Mouse (Mus musculus) CH12.LX (cell line): ENCODE data around the gene Rbm47. TPM values are rescaled to one million over a fixed set of nuclear protein-coding genes. Genes with fewer than 3 reads are reported as not detected.

Experiments used
- DNase-seq: peaks from one replicate; pipeline ENCODE4 v3.0.0-alpha.2; 2013; ENCODE audit errors: extremely low read depth
- H3K27ac ChIP-seq: 2 replicates; pipeline ENCODE4 v1.5.1; 2012; ENCODE audit warnings: low read depth, mild to moderate bottlenecking, control low read depth, moderate library complexity; ENCODE audit not compliant: insufficient read depth
- H3K27me3 ChIP-seq: replicated peaks from 2 replicates; pipeline ENCODE3; 2012; ENCODE audit warnings: inconsistent platforms
- H3K36me3 ChIP-seq, 2 experiments: replicated peaks in 1 of 2; 2 replicates each; pipeline versions ENCODE3 to v1.6.1; 2012; ENCODE audit warnings: inconsistent platforms in 1 of 2, low read length in 1 of 2, mild to moderate bottlenecking in 1 of 2, mixed read lengths in 1 of 2, moderate library complexity in 1 of 2; ENCODE audit not compliant: control insufficient read depth in 1 of 2, insufficient read depth in 1 of 2
- H3K4me1 ChIP-seq, 2 experiments: 2 replicates each; pipeline ENCODE4 v1.6.1; 2012; ENCODE audit warnings: inconsistent platforms in 1 of 2, moderate library complexity in 1 of 2; ENCODE audit not compliant: insufficient read depth in 2 of 2, control insufficient read depth in 1 of 2
- H3K4me2 ChIP-seq: 2 replicates; pipeline ENCODE4 v1.6.1; 2012; ENCODE audit warnings: low read depth, mild to moderate bottlenecking, control low read depth; ENCODE audit not compliant: poor library complexity, insufficient read depth, severe bottlenecking
- H3K4me3 ChIP-seq, 3 experiments: fragments of 150-350 bp in 1 of 3; sonication (generic) in 1 of 3; replicated peaks in 1 of 3; 2 replicates each; pipeline versions ENCODE3 to v1.5.1; 2011 to 2012; ENCODE audit warnings: low read depth in 2 of 3, low read length in 2 of 3, mild to moderate bottlenecking in 2 of 3, moderate library complexity in 2 of 3, control low read depth in 1 of 3, improper control_type of control experiment in 1 of 3, inconsistent platforms in 1 of 3, mixed read lengths in 1 of 3; ENCODE audit not compliant: poor library complexity in 1 of 3
- H3K79me2 ChIP-seq: replicated peaks from 2 replicates; pipeline ENCODE4 v1.6.1; 2012; ENCODE audit warnings: mild to moderate bottlenecking, moderate library complexity; ENCODE audit not compliant: control insufficient read depth, poor library complexity, insufficient read depth, severe bottlenecking; ENCODE audit errors: extremely low read depth
- H3K9ac ChIP-seq: 2 replicates; pipeline ENCODE4 v1.6.1; 2012; ENCODE audit warnings: low read depth, mild to moderate bottlenecking, control low read depth, moderate library complexity; ENCODE audit not compliant: insufficient read depth
- H3K9me3 ChIP-seq: replicated peaks from 2 replicates; pipeline ENCODE3; 2012; ENCODE audit warnings: low read length, inconsistent platforms, mixed read lengths
- CHD1 ChIP-seq: IDR thresholded peaks from 2 replicates; pipeline ENCODE4 v1.6.1; 2012; ENCODE audit warnings: low read depth, low read length, improper control_type of control experiment, inconsistent platforms
- CTCF ChIP-seq, 2 experiments: IDR thresholded peaks in 1 of 2; conservative IDR thresholded peaks in 1 of 2; 2 replicates each; pipeline ENCODE4 v1.5.1; 2011 to 2012; ENCODE audit warnings: low read depth in 2 of 2, low read length in 2 of 2, improper control_type of control experiment in 1 of 2, inconsistent platforms in 1 of 2, mild to moderate bottlenecking in 1 of 2, moderate library complexity in 1 of 2
- E2F4 ChIP-seq: IDR thresholded peaks from 2 replicates; pipeline ENCODE4 v1.6.1; 2011; ENCODE audit warnings: low read depth, low read length, improper control_type of control experiment; ENCODE audit not compliant: insufficient replicate concordance
- ETS1 ChIP-seq: conservative IDR thresholded peaks from 2 replicates; pipeline ENCODE4 v1.6.1; 2012; ENCODE audit warnings: low read depth, mild to moderate bottlenecking, inconsistent platforms, low read length, improper control_type of control experiment, moderate library complexity
- GABPA ChIP-seq: IDR thresholded peaks from 2 replicates; pipeline ENCODE4 v1.6.1; 2012; ENCODE audit warnings: low read depth, low read length, improper control_type of control experiment, inconsistent platforms; ENCODE audit not compliant: insufficient replicate concordance
- HCFC1 ChIP-seq: IDR thresholded peaks from 2 replicates; pipeline ENCODE4 v1.6.1; 2012; ENCODE audit warnings: low read depth, mild to moderate bottlenecking, inconsistent platforms, low read length, improper control_type of control experiment
- MAFK ChIP-seq: IDR thresholded peaks from 2 replicates; pipeline ENCODE4 v1.6.1; 2011; ENCODE audit warnings: low read length, improper control_type of control experiment; ENCODE audit not compliant: insufficient replicate concordance
- MAX ChIP-seq: IDR thresholded peaks from 2 replicates; pipeline ENCODE4 v1.6.1; 2011; ENCODE audit warnings: low read length, improper control_type of control experiment
- MAZ ChIP-seq: IDR thresholded peaks from 2 replicates; pipeline ENCODE4 v1.6.1; 2012; ENCODE audit warnings: low read depth, mild to moderate bottlenecking, inconsistent platforms, low read length, improper control_type of control experiment, moderate library complexity
- MEF2A ChIP-seq: IDR thresholded peaks from 2 replicates; pipeline ENCODE4 v1.6.1; 2014; ENCODE audit warnings: low read depth, mild to moderate bottlenecking, inconsistent platforms, low read length, improper control_type of control experiment, borderline replicate concordance
- MXI1 ChIP-seq: IDR thresholded peaks from 2 replicates; pipeline ENCODE4 v1.6.1; 2011; ENCODE audit warnings: mild to moderate bottlenecking, low read depth, low read length, improper control_type of control experiment
- NRF1 ChIP-seq: IDR thresholded peaks from 2 replicates; pipeline ENCODE4 v1.6.1; 2014; ENCODE audit warnings: low read depth, mild to moderate bottlenecking, inconsistent platforms, low read length, improper control_type of control experiment, moderate library complexity
- POLR2A ChIP-seq: IDR thresholded peaks from 2 replicates; pipeline ENCODE4 v1.6.1; 2011; ENCODE audit warnings: low read depth, mild to moderate bottlenecking, improper control_type of control experiment, low read length
- RCOR1 ChIP-seq: conservative IDR thresholded peaks from 2 replicates; pipeline ENCODE4 v1.6.1; 2012; ENCODE audit warnings: low read depth, mild to moderate bottlenecking, inconsistent platforms, low read length, improper control_type of control experiment
- SIN3A ChIP-seq: IDR thresholded peaks from 2 replicates; pipeline ENCODE4 v1.6.1; 2012; ENCODE audit warnings: low read length, improper control_type of control experiment, inconsistent platforms
- USF1 ChIP-seq: IDR thresholded peaks from 2 replicates; pipeline ENCODE4 v1.6.1; 2014; ENCODE audit warnings: low read depth, mild to moderate bottlenecking, inconsistent platforms, low read length, improper control_type of control experiment
- USF2 ChIP-seq: conservative IDR thresholded peaks from 2 replicates; pipeline ENCODE4 v1.6.1; 2011; ENCODE audit warnings: low read depth, low read length, improper control_type of control experiment
- ZC3H11A ChIP-seq: IDR thresholded peaks from 2 replicates; pipeline ENCODE4 v1.6.1; 2012; ENCODE audit warnings: low read depth, mild to moderate bottlenecking, inconsistent platforms, low read length, improper control_type of control experiment
- ZKSCAN1 ChIP-seq: IDR thresholded peaks from 2 replicates; pipeline ENCODE4 v1.6.1; 2012; ENCODE audit warnings: low read depth, inconsistent platforms, low read length, improper control_type of control experiment, borderline replicate concordance
- dilution Hi-C: fragments of 300-500 bp; cut with MboI; formaldehyde crosslinking; loops from 2 replicates; pipeline ENCODE4 v1.14.3; 2020; ENCODE audit warnings: low sequenced_read_pairs; ENCODE audit not compliant: extremely low pct_unique_long_range_greater_than_20kb, extremely low pct_ligation_motif_present
- in situ Hi-C: fragments of 300-500 bp; cut with MboI; formaldehyde crosslinking; loops from 3 replicates; pipeline ENCODE4 v1.14.3; 2019; ENCODE audit warnings: low sequenced_read_pairs, low pct_ligation_motif_present, low pct_unique_long_range_greater_than_20kb, mixed read lengths
- polyA plus RNA-seq: library from polyadenylated mRNA; unstranded; fragments of >175 nt; gene quantifications from 2 replicates; pipeline ENCODE4 v1.2.1, GENCODE M21; 2012; ENCODE audit warnings: low read depth; ENCODE audit not compliant: insufficient read length
- total RNA-seq, 2 experiments: library from RNA; depleted of rRNA; stranded (reverse); fragments of 300-350 nt in 1 of 2; fragments of >200 nt in 1 of 2; gene quantifications; 2 replicates each; pipeline ENCODE4 v1.2.3; 2012 to 2014

The Rbm47 gene
- total and polyA plus RNA-seq, 3 experiments: 0.08 to 9.2 (median 1.1) TPM

DNA sequence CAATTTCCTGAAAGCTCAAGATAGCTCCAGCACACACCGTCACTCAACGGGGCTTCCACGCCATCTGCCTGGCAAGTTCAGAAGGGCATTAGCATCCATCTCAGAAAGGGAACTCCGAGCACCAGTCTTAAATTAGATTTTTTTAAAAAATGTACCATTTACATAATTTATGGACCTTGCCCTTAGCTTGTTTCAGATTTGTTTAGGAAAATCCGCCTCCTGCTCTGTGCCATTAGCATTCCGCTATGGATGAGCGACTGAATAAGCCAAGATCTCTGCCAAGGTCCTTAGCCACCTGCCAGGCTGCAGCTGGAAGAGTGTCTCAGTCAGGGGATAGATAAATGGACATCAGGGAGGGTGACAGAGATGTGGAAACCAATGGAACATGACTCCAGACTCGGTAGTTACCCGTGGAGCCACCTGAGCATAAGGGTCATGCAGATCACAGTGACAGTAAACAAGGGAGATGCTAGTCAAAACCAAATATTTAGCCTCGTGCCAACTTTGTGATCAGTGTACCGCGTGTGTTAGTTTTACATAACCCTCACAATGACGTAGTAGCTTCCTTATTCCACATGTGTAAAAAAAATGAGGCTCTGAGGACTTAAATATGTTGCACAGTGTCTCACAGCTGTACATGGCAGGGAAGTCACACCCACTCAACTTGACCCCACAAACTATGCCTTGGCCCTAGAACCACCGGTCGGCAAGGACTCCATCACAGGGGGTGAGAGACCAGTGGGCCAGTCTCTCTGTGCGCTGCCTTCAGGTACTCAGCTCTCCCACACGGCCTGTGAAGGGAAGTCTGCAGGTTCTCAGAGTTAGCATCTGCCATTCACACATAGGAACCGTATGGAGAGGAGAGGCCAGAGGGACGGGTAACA, 110.6 kb downstream of the Rbm47 start:
- dilution Hi-C loops: no loop called here
- H3K36me3 ChIP-seq: no peaks in the 10 kb centered on the region
- H3K9me3 ChIP-seq: no peaks in the 10 kb centered on the region
- no peak for DNase-seq
- no peak overlapping the region for H3K9ac ChIP-seq
- peaks cover 38% of the 10 kb centered on the region for H3K79me2 ChIP-seq
- no peaks in the 10 kb centered on the region for H3K27me3 ChIP-seq
- no peak overlapping the region for H3K4me2 ChIP-seq
- in situ Hi-C loops: no loop called here
- H3K27ac ChIP-seq: no peak overlapping the region
- TF ChIP-seq MXI1 (no peak), ETS1 (no peak), GABPA (no peak), CHD1 (no peak), NRF1 (no peak), RCOR1 (no peak), USF2 (no peak), MAFK (no peak), MAX (no peak), MEF2A (no peak), MAZ (no peak), CTCF (conservative IDR thresholded peaks at IDR 0.05 in 1 of 2, IDR thresholded peaks at IDR 0.05 in 1 of 2; ENCODE audit: low read depth in 2 of 2, low read length in 2 of 2) (no peak), USF1 (no peak), E2F4 (no peak), SIN3A (no peak), ZKSCAN1 (no peak), ZC3H11A (no peak), POLR2A (no peak), HCFC1 (no peak)
- H3K4me3 ChIP-seq: no peak overlapping the region
- peaks cover 22 to 25% of the 10 kb centered on the region in 2 experiments for H3K4me1 ChIP-seq

DNA sequence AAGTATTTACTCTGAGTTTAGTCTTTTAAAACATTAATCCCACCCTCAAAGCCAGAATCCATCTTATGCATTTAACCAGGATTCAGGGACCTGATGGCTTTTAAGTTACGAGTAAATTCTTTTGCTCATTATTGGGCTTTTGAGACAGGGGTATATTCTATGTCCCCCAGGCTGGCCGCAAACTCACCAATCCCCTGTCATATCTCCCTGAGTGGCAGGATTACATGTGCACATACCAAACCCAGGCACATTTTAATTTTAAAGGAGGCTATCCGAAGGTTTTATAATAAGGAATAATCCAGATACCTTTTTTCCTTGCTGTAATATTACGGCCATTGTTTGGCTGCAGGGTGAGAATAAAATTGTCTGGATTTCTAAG, 111.3 kb downstream of the Rbm47 start:
- in situ Hi-C loops: no loop called here
- Histone ChIP-seq H3K4me3 (no peak overlapping the region), H3K4me2 (no peak overlapping the region), H3K27ac (no peak overlapping the region), H3K36me3 (no peaks in the 10 kb centered on the region), H3K27me3 (no peaks in the 10 kb centered on the region), H3K79me2 (peaks cover 38% of the 10 kb centered on the region), H3K9ac (no peak overlapping the region), H3K4me1 (peaks cover 19 to 20% of the 10 kb centered on the region in 2 experiments; a peak in 3 of 4 replicates), H3K9me3 (no peaks in the 10 kb centered on the region)
- dilution Hi-C loops: no loop called here
- TF ChIP-seq HCFC1 (no peak), MAZ (no peak), MXI1 (no peak)
- no peak for DNase-seq
